Mouse (Mus musculus) heart, postnatal 14 days (tissue): ENCODE data around the gene Ikzf5. TPM values are rescaled to one million over a fixed set of nuclear protein-coding genes. Genes with fewer than 3 reads are reported as not detected.
"Not testable (repeated sequence)": the region's sequence is repeated elsewhere in the genome, so short reads cannot be mapped to it uniquely, and the experiment has no call there.

Experiments used
- DNase-seq, 2 experiments: peaks; one replicate each; pipeline ENCODE4 v3.0.0; 2021 to 2022
- intact Hi-C: fragments of 180-260 bp; cut with DNase I; formaldehyde crosslinking; loops from one replicate; pipeline ENCODE4 v1.15.1; 2025
- long read RNA-seq, 2 experiments: library from polyadenylated mRNA; stranded (forward); transcript quantifications; one replicate each; pipeline ENCODE4 v2.0.0; 2021
- total RNA-seq, 2 experiments: library from RNA; stranded (reverse); gene quantifications; 2 replicates each; pipeline ENCODE4 v1.2.3; 2021

Gene Ikzf5
- 10 to 100 TPM; 31.4 to 33.0 TPM for total RNA-seq
- long read RNA-seq, experiment 1, full-length matches to known transcripts = 15 of 16 reads
- long read RNA-seq, experiment 1, partial matches to known transcripts = 1 of 16 reads
- long read RNA-seq, experiment 1, other reads (novel, unspliced or antisense) = 0 of 16 reads
- long read RNA-seq, experiment 2, full-length matches to known transcripts = 12 of 13 reads
- long read RNA-seq, experiment 2, partial matches to known transcripts = 0 of 13 reads
- long read RNA-seq, experiment 2, other reads (novel, unspliced or antisense) = 1 of 13 reads

- DNase-seq = peak; percentile 98 to 99
- intact Hi-C loops = loop anchor here (5.0 kb wide), 1 partner anchor 132 kb away; the partner anchor contains the start of gene Hmx3
Observed at GRCm38 (mm10) chr7:131410416-131411058, at the start of gene Ikzf5, which contains the start of gene Acadsb. Gene Ikzf5 (minus strand): TSS chr7:131410521. Gene Acadsb (plus strand): TSS chr7:131410601.

- intact Hi-C loops = no loop called here
- no peak for DNase-seq
Observed at GRCm38 (mm10) chr7:131456714-131457113, 46.4 kb upstream of the Ikzf5 start.

- intact Hi-C loops = no loop called here
- no peak for DNase-seq
Observed at GRCm38 (mm10) chr7:131437051-131437450, 26.7 kb upstream of the Ikzf5 start.

DNA sequence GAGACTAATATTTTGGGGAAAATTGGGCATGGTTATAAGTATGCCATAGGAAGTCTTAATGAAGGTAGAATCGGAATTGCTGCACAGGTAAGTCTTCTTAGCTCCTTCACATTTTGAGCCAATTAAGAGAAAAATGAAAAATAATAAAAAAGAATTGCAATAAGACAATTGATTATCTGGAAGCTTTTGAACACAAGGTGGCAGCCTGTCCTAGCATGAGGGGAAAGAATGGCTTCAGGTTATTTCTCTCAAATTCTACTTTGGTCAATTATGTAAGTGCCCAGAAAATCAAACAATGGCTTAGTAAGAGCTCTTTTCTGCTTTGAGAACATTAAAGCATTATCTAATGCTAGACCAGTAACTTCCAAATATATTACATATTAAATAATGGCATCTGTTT is 24.0 kb upstream of the Ikzf5 start:
- no peak for DNase-seq
- intact Hi-C loops = no loop called here

DNA sequence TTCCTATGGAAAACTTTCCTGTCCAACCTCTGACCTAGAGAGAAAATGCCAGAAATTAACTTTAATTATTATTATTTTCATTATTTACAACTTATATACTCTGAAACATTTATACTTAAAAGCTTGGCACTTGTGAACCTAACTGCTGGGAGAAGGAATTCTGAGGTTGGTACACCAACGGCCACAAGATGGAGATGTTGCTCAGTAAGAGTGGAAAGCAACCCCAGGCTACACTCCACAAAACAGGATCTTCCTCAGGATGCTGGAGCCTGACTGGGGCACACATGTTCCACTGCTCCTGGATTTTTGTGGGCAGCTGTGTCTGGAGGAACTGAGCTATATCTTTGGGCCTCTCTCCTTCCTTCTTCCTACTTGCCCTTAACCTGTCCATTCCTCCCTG is 21.9 kb upstream of the Ikzf5 start:
- DNase-seq = peak; percentile 25 to 37
- intact Hi-C loops = loop anchor here (2.0 kb wide), 1 partner anchor 449 kb away; no protein-coding TSS in a partner anchor

DNA sequence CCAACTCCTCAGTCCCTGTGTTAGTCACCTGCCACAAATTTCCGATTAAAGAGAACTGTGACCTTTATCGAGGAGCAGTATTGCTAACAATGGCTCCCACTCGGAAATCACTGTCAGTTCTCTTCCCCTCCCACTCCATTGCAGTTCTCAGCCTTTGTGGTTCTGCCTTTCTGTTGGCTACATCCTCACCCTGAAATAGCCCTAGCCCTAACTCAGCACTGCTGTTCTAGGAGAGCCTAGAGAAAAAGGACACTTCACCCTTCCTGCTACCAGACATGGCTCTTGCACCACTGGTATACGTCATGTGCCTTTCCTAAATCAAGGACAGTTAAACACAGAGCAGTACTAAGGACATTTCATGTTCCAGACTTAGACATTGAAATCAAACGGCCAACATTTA is 17.0 kb upstream of the Ikzf5 start:
- DNase-seq = no peak
- intact Hi-C loops = no loop called here

- intact Hi-C loops = no loop called here
- no peak for DNase-seq
Observed at GRCm38 (mm10) chr7:131424912-131425311, 14.6 kb upstream of the Ikzf5 start.

GRCm38 (mm10) chr7:131417605-131418004 is 7.3 kb upstream of the Ikzf5 start:
- no peak for DNase-seq
- intact Hi-C loops = no loop called here

DNA sequence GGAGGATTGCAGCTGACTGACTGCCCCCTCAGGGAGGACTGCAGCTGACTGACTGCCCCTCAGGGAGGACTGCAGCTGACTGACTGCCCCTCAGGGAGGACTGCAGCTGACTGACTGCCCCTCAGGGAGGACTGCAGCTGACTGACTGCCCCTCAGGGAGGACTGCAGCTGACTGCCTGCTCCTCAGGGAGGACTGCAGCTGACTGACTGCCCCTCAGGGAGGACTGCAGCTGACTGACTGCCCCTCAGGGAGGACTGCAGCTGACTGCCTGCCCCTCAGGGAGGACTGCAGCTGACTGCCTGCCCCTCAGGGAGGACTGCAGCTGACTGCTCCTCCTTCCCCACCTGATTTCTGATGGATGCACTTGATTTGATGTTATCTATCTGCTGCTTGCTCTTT is 6.4 kb upstream of the Ikzf5 start:
- DNase-seq, intact Hi-C loops: not testable (repeated sequence)

DNA sequence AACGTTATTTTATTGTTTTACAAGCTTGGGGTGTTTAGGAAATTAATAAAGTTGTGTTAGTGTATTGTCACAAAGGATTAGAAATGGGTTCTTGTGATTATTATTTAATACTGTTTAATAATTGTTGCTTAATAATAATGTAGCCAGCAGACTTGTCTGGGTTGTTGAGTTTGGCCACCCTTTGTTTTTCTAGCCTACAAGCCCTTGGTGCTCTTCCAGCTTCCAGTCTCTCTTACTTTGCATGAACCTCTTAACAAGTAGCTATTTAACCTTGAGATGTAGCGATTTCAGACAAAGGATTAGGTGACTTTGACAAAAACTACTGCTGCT is 1.6 kb upstream of the Ikzf5 start:
- intact Hi-C loops = loop anchor here (5.0 kb wide), 1 partner anchor 130 kb away; the partner anchor contains the start of gene Hmx3
- no peak for DNase-seq

DNA sequence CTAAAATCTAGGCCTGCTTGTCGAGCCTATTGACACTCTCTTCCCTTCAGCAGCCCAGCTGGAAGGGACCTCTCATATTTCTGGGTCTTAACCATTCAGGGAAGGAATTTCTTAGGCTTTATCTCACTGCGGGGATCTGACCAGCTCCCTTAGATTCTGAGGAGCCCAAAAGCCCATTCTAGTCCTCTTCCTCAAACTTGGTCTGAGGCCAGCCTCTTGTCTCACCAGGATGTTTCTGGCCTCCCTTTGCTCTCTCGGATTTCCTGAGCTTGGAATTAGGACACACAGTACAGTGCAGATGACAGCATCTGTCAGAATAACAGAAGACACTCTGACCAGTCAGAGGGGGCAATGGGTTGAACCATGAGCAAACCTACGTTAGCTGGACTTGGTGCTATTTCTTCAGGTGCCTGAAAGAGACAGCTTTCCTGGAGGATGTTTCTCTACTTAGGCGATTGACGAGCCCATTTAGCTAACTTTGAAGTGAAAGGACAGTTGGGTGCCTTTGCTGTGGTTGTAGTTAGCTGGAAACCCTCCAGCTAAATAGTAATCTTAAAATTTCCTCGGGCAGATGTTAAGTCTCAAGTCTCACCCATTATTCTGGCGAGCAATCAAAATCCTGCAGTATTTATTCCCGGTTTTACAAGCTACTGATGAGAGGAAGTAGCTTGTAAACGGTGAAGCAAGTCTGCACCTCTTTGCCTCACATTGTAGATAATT is 1.1 kb upstream of the Ikzf5 start:
- DNase-seq = peak; percentile 22 to 38
- intact Hi-C loops = loop anchor here (5.0 kb wide), 1 partner anchor 131 kb away; the partner anchor contains the start of gene Hmx3

DNA sequence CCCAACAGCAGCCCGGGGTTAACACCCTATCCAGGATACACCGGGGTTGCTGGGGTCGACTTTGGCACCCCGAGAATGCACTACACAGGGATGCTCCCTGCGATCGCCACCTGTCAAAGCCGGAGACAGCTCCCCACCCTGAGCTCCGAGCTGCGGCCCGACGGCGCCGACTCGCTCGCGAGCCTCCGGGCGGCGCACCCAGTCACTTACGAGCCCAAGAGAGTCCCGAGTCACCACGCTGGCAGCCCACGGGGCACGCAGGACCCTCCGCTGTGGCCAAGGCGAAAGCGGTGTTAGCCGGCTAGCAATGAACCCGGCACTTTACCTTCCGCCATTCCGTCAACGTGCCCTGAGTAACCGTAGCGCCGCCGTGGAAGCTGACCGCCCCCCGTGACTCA is 334 bp downstream of the Ikzf5 start:
- intact Hi-C loops = loop anchor here (5.0 kb wide), 2 partner anchors 38 to 132 kb away; partner anchors contain the start of genes Hmx3 and Pstk
- DNase-seq = peak in 1 of 2 experiments; percentile 42

DNA sequence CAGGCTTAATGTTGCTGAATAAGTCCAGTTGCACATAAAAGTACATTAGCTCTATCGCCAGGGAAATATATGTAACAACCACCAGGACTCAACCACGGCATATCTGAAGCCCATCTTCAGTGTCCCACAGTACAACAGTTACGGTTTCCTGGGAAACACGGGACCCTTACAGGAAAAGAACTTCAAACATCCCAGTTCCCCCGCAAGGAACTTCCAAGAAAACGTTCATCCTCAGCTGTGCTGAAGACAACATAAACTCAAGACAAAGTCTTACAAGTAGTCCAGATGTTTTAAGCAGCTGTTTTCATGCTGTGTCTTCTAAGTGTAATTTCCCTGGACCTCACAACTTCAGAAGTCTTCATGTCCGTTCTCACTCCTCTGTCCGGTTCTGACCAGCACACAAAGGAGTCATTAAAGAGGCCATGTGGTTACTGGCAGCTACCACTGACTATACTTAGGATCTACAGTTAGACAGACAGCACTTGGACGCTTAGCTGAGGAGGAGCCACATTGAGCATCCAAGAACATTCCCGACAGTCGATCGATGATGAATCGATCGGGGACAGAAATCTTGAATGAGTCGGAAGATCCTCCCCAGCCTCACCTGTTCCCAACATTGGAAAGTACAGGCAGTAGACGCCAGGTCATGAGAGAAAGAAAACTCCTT is 867 bp downstream of the Ikzf5 start:
- intact Hi-C loops = loop anchor here (5.0 kb wide), 1 partner anchor 37 kb away; the partner anchor contains the start of gene Pstk
- no peak for DNase-seq

GRCm38 (mm10) chr7:131391761-131392160 is 18.6 kb downstream of the Ikzf5 start:
- DNase-seq, intact Hi-C loops: not testable (repeated sequence)

DNA sequence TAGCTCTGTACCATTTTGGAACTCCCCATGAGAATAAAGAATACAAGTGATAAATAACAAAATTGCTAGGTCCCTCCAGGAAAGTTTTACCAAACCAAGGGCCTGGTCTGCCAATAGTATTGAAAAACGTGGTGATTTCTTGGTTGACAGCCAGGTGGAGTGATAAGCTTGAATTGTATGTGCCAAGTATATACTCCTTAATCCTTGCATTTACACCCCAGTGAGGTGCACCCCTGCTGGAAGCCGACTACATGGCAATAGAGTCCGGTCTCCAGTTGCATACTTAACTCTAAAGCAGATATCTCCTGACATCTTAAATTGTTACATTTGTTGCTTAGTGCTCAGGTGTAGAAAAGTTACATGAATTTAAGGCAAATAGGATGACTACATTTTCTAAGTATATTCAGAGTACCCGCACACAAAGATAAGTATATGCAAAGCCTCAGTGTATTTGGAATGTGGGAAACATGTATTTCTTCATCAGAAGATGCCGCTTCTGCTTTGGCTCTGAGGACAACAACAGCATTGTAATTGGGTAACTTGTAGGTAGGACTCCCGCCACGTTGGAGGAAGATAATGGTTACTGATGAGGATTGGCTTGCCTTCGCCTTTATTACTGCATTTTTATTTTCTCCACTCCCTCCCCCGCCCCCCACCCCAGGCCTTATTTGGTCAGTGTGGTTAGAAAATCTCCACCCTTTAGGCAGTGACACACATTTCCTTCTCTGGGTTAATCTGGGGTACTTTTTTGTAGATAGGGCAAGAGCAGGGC is 38.3 kb downstream of the Ikzf5 start:
- DNase-seq = no peak
- intact Hi-C loops = loop anchor here (5.0 kb wide), 2 partner anchors 35 to 510 kb away; no protein-coding TSS in a partner anchor

DNA sequence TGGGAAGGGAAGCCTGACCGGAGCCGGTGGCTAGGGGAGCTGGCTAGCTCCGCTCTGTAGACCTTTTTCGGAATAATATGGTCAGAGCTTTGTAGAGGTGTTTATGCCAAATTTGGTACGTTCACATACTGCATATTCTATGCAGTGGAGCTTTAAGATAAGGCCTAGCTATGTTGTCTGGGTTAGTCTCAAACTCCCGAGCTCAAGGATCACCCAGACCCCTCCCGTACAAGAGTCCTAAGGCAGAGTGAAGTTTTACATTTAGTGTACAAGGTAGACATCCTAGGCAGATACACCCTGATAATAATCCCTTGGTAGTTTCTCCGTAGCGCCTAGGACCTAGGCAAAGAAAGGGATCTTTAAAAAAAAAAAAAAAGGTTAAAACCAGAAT is 38.9 kb downstream of the Ikzf5 start:
- intact Hi-C loops = loop anchor here (5.0 kb wide), 2 partner anchors 36 to 511 kb away; no protein-coding TSS in a partner anchor

DNA sequence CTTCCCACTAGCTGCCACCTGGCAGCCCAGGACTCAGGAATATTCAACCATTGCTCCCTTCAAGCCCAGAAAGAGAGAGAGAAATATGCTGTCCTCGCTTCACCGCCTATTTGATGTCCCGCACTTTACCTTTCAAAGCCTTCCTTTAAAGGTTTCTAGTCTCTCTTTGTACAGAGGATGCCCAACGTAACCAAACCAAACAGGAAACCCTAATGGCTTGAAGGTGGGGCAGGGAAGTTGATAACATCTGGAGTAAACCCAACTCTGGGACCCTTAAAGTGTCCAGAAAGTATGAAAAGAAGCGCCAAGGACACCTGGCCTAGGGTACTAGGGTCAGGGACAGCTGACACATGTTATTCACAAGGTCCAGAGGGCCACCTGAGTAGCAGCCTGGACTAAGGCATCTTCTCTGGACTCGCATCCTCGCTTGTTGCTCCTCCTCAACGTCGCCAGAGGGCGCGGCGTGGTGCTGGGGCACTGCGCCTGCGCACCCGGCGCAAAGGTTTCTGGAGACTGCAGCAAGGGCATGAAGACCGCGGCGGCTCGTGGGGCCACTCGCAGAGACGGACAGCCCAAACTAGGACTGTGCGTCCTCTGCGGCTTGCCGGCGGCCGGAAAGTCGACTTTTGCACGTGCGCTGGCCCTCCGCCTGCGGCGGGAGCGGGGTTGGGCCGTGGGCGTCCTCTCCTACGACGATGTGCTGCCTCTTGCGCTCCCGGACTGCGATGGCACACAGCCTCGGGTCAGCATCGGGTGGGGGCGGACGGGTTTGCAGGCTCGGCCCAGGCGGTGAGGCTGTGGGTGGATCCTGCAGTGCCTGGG is 39.5 kb downstream of the Ikzf5 start, which contains the start of gene Pstk:
Gene Pstk (plus strand): TSS at position 494 of the 822 bp plus-strand sequence.
- intact Hi-C loops = loop anchor here (5.0 kb wide), 2 partner anchors 36 to 511 kb away; no protein-coding TSS in a partner anchor
- DNase-seq = peak; percentile 93 to 94

More for the DNA sequence above, 38.9 kb downstream of the Ikzf5 start:
- DNase-seq = no peak

GRCm38 (mm10) chr7:131364131-131364530 is 46.2 kb downstream of the Ikzf5 start:
- no peak for DNase-seq
- intact Hi-C loops = no loop called here
